Mouse (Mus musculus): ENCODE results near the gene Pofut2.

The Pofut2 gene

DNA sequence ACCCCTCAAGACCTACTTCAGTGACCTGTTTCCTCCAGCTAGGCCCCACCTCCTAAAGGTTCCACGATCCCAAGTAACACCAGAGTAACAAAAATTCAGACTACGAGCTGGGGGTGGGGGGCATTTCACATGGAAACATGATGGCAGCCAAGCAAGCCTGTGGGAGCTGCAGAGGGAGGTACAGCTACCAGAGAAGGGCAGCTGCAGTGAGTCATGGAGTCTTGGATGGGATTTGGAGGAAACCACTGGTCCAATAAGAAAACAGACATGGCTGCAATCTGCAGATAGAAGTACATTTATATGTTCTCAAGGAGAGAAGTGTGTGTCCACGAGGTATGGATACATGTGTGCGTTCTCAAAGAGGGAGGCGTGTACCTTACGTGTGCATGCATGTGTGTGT, 14.2 kb upstream of the Pofut2 start:
- no peak for TF ChIP-seq GATA4 (IDR thresholded peaks at IDR 0.05; ENCODE audit: insufficient replicate concordance, low read length)

- TF ChIP-seq GATA4 (IDR thresholded peaks at IDR 0.05; ENCODE audit: insufficient replicate concordance, low read length) = no peak
These were observed 12.0 kb upstream of the Pofut2 start for GRCm38 (mm10) chr10:77247048-77247447.

DNA sequence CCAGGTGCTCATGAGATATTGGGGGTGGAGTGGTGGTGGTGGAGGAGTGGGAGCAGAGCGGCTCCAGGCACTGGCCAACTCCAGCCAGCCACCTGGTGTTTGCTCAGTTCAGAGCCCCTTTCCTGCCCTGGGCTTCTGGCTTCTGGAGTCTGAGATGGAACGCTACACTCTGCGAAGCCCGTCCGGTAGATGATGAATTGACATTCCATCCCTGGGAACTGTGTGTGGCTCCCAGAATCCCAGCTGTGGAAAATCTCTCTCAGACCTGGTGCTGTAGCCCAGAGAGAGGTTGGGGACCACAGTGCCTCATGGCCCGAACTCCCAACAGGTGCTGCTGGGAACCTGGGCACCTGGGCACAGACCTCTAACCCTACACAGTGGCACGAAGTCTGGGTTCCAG, 11.3 kb upstream of the Pofut2 start:
- TF ChIP-seq GATA4 (IDR thresholded peaks at IDR 0.05; ENCODE audit: insufficient replicate concordance, low read length) = no peak

- no peak for TF ChIP-seq GATA4 (IDR thresholded peaks at IDR 0.05; ENCODE audit: insufficient replicate concordance, low read length)
These were observed 7.7 kb upstream of the Pofut2 start for GRCm38 (mm10) chr10:77251223-77251783.

GRCm38 (mm10) chr10:77251784-77252539, 7.1 kb upstream of the Pofut2 start:
- no peak for TF ChIP-seq GATA4 (IDR thresholded peaks at IDR 0.05; ENCODE audit: insufficient replicate concordance, low read length)

- no peak for TF ChIP-seq GATA4 (IDR thresholded peaks at IDR 0.05; ENCODE audit: insufficient replicate concordance, low read length)
These were observed 6.2 kb upstream of the Pofut2 start for GRCm38 (mm10) chr10:77252790-77253189.

DNA sequence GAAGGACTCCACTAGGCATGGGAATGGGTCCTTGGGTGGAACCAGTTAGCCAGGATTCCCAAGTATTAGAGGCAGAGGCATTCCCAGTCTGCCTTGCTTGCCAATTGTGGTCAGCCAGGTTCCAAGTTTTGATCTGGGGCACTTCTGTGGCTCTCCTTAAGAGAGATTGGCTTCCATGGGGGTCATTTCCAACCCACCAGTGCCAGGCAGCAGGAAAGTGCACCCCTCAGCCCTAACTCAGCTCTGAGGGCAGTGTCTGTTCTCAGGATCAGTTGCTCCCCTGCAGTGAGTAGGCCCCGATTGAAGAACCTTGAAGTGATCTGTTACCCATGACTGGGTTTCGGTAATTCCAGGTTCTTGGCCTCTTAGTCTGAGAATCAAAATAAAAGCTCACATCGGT, 3.8 kb upstream of the Pofut2 start:
- TF ChIP-seq GATA4 (IDR thresholded peaks at IDR 0.05; ENCODE audit: insufficient replicate concordance, low read length) = no peak

DNA sequence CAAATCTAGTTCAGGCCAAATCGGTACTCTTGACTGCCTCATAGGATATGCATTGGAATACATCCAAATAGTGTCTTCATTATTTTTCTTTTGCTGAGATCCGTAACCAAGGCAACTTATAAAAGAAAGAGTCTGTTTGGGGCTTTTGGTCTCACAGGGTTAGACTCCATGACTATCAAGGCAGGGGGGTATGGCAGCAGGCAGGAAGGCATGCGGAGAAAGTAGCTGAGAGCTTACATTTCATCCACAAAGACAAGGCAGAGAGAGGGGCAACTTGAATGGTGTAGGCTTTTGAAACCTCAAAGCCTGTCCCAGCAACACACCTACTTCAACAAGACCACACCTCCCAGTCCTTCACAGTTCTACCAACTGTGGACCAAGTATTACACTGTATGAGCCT, 3.3 kb upstream of the Pofut2 start:
- no peak for TF ChIP-seq GATA4 (IDR thresholded peaks at IDR 0.05; ENCODE audit: insufficient replicate concordance, low read length)

GRCm38 (mm10) chr10:77258041-77258590, 902 bp upstream of the Pofut2 start:
- TF ChIP-seq GATA4 (IDR thresholded peaks at IDR 0.05; ENCODE audit: insufficient replicate concordance, low read length) = no peak

DNA sequence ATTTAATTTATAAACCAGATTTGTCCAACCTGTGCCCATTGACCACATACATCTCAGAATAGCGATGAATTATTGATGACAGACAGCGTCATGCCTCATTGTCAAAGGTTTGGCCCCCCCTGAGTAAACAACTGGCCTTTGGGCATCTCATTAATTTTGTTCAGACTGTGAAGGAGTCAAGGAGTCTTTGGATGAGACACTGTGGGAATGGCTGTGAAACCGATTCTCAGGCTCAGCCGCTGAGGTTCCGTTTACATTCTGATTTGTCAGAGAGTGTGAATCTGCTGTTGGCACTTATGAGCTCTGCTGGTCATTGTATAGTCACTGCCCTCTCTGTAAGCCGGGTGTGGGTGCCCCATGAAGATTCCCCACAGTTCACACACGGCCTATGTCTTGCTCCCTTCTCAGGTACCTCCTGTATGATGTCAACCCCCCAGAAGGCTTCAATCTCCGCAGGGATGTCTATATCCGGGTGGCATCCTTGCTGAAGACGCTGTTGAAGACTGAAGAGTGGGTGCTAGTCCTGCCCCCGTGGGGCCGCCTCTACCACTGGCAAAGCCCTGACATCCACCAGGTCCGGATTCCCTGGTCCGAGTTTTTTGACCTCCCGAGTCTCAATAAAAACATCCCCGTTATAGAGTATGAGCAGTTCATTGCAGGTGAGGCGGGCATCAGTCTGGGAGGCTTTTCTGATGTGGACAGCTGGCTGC, 1.3 kb downstream of the Pofut2 start:
- TF ChIP-seq GATA4 (IDR thresholded peaks at IDR 0.05; ENCODE audit: insufficient replicate concordance, low read length) = no peak

GRCm38 (mm10) chr10:77266281-77266680, 7.3 kb downstream of the Pofut2 start:
- no peak for TF ChIP-seq GATA4 (IDR thresholded peaks at IDR 0.05; ENCODE audit: insufficient replicate concordance, low read length)

- no peak for TF ChIP-seq GATA4 (IDR thresholded peaks at IDR 0.05; ENCODE audit: insufficient replicate concordance, low read length)
These were observed 8.0 kb downstream of the Pofut2 start for GRCm38 (mm10) chr10:77267027-77267426.

- TF ChIP-seq GATA4 (IDR thresholded peaks at IDR 0.05; ENCODE audit: insufficient replicate concordance, low read length) = no peak
These were observed 10.1 kb downstream of the Pofut2 start for GRCm38 (mm10) chr10:77269129-77269528.

- TF ChIP-seq GATA4 (IDR thresholded peaks at IDR 0.05; ENCODE audit: insufficient replicate concordance, low read length) = no peak
These were observed 14.1 kb downstream of the Pofut2 start for GRCm38 (mm10) chr10:77272980-77273730.

- no peak for TF ChIP-seq GATA4 (IDR thresholded peaks at IDR 0.05; ENCODE audit: insufficient replicate concordance, low read length)
These were observed 14.8 kb downstream of the Pofut2 start for GRCm38 (mm10) chr10:77273798-77274197.
